Mouse (Mus musculus) lung, adult 2 months (tissue): ENCODE results near the gene Gm7030.
"Not testable (repeated sequence)": the region's sequence is repeated elsewhere in the genome, so short reads cannot be mapped to it uniquely, and the experiment has no call there.

Source experiments
- CTCF ChIP-seq: fragments of 200-500 bp; IDR thresholded peaks from 2 replicates; pipeline ENCODE4 v1.5.1; 2011; ENCODE audit warnings: mild to moderate bottlenecking, low read length, control low read depth; ENCODE audit not compliant: insufficient read depth
- POLR2A ChIP-seq: fragments of 200-500 bp; IDR thresholded peaks from 2 replicates; pipeline ENCODE4 v1.6.1; 2011; ENCODE audit warnings: low read depth, mild to moderate bottlenecking, control low read depth, low read length, borderline replicate concordance; ENCODE audit errors: extremely low read depth

DNA sequence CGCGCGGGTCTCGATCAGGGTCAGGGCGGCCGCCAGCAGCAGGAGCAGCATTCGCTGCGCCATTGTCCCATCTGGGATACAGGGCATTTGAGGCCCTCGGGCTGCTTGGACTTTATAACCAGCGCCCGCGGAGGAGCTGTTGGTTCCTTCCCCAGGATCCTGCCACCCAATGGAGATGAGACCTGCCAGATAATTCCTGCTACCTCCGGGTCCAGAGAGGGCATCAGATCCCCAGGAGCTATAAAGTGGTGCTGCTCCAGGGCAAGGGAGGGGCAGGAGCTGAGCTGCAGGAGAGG, 16.6 kb upstream of the Gm7030 start:
- TF ChIP-seq CTCF, POLR2A: not testable (repeated sequence)
